Mouse (Mus musculus) kidney, postnatal 36 days (tissue): Measurements from ENCODE around the gene Gm21969.

Source experiments
- DNase-seq, 2 experiments: peaks; one replicate each; pipeline ENCODE4 v3.0.0; 2021 to 2022; ENCODE audit warnings: mixed read lengths in 2 of 2

Gm21969 gene

DNA sequence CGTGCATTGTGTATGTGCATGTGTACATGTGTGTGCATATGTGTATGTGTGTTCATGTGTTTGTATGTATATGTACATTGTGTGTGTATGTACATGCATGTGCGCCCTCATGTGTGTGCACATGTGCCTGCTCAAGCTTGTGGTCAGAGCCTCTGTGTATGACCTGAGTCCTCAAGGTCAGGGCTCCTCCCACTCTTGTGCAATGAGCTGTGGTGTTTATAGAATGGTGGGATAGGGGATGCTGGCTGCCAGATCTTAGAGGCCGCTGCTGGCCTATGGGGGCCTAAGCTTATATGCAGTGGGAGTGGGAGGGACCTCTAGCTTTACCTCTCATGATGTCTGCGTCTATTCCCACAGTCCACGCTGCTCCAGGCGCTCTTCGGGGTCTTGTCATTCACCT, 17.3 kb upstream of the Gm21969 start:
- peak in 1 of 2 experiments; percentile 36 for DNase-seq

GRCm38 (mm10) chr4:139587370-139587769, 15.6 kb upstream of the Gm21969 start:
- DNase-seq = peak; percentile 64

DNA sequence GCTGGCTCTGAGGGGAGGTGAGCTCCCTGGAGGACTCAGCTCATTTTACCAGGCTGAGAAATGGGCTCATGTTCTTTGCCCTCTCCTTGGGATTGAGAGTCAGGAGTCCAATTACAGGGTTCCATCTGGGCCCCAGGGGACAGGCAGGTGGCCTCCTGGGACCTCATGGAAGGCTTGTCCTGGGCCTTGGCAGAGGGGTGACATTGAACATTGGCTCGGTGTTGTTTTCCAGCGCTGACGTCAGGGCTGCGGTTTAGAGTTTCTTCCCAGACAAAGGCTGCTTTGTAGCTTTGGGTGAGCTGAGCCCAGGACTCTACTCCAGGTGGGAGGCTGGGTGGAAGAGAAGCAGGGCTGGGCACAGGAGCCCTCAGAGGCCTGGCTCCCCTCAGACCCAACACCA, 15.2 kb upstream of the Gm21969 start:
- DNase-seq = no peak

DNA sequence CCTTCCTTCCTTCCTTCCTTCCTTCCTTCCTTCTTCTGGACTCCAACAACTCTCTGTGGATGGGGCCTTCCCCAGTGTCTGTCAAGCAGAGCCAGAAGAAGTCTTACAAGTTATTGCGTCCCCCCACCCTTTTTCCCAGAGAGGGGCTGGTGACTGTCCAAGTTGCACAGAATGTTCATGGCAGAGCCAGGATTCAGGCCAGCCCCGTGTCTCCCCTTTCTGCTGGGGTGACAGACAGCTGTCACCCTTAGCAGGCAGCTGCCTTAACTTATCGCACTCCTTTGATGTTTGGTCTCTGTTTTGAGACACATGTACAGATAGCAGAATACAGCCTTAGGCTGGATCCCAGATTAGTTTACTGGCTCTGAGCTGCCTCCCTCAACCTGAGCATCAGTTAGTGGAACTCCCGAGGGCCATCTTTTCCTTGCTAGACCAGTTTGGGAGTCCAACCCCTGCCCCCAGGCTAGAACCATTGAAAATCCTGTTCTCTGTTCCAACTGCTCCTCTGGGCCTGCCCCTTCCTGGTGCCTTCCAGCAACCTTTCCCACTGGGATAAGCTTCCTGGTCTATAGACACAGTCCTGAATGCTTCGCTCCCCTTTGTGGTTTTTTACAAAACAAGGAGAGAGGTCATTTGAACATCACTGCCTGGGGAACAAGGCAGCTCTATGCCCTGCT, 13.5 kb upstream of the Gm21969 start:
- DNase-seq = no peak

GRCm38 (mm10) chr4:139590446-139590845, 12.5 kb upstream of the Gm21969 start:
- no peak for DNase-seq

GRCm38 (mm10) chr4:139592895-139593294, 10.1 kb upstream of the Gm21969 start:
- no peak for DNase-seq

DNA sequence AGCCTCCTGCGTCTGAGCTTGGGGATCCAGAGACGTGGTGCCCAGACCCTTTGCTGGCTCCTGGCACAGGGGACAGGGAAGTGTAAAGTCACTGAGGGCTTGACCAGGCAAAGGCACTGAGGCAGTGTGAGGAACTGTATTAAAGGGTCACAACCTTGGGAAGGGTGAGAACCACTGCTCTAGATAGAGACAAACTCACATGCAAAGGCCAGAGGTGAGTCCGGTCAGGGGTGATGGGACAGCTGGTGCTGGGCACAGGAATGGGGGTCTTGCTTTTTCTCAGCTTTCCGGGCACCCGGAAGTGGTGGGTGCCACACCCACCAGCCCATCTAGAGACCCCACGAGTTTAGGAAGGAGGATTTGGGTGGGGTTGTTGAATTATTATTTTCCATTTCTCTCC, 9.6 kb upstream of the Gm21969 start:
- DNase-seq = no peak

DNA sequence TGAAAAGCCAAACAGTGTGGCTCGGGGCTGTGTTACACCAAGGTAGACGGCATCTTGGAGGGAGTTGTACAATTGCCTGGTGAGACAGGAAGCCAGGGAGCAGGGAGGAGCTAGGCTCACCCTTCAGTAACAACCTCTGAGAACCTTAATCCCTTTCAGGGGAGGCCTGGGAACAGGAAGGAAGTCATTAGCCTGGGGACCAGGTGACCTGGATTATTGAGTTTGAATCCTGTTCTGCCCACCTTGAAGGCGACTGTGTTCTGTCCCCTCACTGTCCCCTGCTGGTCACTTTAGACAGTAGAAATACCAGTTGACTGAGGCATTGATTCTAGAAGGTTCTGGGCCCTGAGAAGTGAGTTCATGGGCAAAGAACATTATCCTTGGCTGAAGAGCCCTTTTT, 8.9 kb upstream of the Gm21969 start:
- peak; percentile 30 to 41 for DNase-seq

DNA sequence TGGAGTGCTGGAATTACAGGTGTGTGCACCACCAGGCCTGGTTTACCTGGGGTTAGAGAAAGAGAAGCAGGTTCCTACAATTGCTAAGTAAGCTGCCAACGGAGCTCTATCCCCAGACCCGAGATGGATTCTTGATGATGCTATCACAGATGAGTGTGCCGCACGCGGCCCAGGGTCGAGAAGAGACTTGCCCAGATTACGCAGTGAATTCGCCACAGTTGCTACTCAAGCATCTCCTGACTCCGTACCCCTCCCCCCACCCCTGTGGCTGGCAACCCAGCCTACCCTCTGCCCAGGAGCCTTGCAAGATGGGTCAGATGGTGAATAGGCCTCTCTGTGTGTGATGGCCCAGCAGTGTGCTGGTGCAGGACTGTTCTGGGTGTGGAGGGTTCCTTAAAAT, 6.3 kb upstream of the Gm21969 start:
- DNase-seq = no peak

DNA sequence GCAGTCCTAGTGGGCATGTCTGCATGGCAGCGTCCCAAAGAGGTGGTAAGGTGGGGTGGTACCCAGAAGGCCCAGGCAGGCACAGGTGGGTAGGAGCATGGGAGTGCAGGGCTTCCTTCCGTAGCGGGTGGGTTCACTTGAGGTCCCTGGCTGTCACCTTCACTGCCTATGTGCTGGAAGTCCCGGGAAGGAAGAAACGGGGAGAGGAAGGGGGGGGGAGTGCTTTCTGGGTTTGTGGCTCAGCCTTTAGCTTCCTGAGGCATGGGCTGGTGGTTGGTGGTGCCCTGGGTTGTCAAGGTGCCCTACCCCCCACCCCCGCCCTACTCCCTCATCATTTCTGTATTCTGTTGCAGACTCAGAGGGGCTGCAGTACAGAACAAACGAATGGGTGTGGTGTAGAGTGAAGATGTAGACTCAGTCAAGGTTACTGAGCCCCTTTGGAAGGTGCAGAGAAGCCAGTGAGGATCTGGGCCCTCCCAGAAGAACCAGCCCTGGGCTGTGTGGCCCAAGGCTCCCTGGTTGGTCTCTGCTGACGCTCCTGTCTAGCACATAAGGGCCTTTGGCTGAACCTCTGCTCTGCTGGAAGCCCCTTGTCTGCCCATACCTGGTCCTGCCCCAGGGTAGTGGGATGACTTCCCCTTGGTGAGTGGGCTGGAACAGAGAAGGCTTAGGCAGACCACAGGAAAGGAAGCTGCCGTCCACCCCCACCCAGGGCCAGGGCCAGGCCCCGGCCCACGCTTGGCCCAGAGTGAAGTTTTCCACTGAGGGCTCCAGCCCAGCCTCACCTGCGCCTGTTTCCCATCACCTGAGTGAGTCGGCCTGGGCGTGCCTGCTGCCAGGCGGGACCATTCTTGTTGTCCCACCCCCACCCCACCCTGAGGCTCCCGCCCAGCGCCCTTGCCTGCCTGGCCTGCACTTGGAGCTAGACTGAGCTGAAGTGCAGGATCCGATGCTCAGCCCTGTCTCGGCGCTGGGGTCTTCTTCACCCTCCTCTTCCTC, 5.4 kb upstream of the Gm21969 start:
- DNase-seq = no peak

- no peak for DNase-seq
Measured at GRCm38 (mm10) chr4:139598356-139598755, 4.6 kb upstream of the Gm21969 start.

- DNase-seq = peak; percentile 94 to 95
Measured at GRCm38 (mm10) chr4:139598950-139599518, 4.0 kb upstream of the Gm21969 start.

DNA sequence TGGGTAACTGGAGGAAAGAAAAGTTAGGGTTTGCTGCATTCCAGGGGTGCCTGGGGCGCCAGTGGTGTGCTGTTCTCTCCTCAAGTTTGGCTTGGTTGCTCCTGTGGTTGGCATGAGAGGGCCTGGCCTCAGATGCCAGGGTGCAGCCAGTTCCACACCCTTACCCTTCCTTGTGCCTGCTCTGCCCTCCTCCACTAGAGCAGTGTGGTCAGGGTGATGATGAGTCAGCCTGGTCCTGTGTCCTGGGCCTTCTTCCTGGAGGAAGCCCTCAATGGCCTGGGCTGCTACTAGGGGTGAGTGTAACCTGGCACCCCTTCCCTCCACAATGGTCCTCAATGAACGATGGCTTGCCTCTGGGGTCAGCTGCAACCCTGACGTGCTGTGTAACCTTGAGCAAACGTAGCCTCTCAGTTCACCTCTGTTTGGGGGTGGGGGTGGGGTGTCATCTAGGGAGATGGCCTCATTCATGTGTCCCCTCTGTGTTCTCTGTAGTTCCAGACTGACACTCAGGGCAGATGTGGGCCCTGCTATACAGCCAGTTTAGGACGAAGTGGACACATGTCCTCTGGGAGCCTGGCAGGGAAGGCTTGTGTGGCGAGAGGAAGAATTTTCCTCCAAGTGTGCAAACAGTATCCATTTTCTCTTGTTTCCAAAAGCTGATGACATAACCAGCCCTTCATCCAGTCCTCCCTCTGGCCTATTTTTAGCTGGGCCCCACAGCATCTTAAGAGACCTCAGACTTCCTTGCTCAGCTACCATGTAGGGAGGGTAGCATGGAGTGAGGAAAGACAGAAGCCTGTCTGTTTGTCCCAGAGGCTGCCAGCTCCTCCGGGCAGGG, 1.2 kb upstream of the Gm21969 start:
- no peak for DNase-seq

DNA sequence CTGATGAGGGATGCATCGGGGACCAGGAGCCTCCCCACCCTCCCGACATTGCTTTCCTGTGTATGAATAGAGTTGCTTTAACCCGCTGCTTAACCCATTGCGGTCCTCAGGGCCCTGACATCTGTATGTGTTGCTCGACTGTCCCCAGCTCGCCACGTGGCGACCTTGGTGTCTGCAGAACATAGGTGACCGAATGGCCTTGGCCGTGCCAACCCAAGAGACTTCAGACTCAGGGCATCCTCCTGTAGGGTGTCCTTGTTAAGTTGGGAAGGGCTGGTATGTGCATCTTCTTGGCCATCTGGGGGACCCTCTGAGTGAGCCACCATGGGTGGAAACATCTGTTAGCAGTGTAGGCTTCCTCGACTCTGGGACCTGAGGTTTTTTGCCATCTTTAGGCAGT, 2.2 kb downstream of the Gm21969 start:
- DNase-seq = no peak

DNA sequence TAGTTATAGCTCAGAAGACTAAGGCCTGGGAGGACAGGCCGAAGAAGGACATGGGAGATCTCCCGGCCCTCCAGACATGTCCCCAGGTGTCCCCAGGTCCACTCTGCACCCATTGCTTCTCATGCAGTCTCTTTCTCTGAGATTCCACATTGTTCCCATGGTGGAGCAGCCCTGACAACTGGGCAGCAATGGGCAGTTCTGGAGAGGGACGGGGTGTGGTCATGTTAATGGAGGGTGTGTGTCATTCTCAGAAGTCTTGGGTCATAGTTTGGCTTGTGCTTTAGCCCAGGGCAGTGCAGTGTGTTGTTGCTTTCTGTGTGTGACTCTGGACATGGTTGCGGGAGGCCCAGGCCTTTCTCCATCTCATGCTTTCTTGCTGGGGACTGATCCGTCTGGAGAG, 3.7 kb downstream of the Gm21969 start:
- no peak for DNase-seq

- no peak for DNase-seq
Measured at GRCm38 (mm10) chr4:139608975-139609374, 6.0 kb downstream of the Gm21969 start.

GRCm38 (mm10) chr4:139610954-139611353, 8.0 kb downstream of the Gm21969 start:
- no peak for DNase-seq

GRCm38 (mm10) chr4:139611542-139611953, 8.6 kb downstream of the Gm21969 start:
- peak; percentile 66 to 91 for DNase-seq

DNA sequence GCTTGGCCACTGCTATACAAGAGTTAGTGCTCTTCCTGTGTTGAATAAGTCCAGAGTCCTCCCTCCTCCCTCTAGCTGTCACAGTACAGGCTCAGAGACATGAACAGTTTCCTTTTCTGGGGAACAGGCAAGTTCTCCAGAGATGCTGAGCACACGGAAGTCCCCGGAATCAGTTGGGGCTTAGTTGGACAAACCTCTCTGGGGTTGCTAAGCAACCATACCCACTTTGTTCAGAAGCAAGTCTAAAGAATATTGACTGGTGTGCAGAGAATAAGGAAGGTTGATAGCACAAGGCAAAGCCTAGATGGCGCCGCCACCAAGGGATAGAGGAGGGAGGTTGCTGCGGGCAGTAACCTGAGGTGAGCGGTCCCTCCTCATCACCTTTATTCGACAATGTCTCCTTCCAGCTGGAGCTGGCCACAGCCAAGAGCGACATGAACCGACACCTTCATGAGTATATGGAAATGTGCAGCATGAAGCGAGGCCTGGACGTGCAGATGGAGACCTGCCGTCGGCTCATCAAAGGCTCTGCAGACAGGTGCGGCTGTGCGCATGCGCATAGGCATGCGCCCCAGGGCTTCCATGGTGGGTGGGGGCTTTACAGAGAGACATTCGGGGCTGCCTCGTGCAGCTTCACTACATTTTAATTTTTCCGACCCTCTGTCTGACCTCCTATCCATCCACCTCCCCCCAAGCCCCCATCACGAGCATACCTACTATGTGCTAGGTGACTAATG, 11.7 kb downstream of the Gm21969 start:
- no peak for DNase-seq

DNA sequence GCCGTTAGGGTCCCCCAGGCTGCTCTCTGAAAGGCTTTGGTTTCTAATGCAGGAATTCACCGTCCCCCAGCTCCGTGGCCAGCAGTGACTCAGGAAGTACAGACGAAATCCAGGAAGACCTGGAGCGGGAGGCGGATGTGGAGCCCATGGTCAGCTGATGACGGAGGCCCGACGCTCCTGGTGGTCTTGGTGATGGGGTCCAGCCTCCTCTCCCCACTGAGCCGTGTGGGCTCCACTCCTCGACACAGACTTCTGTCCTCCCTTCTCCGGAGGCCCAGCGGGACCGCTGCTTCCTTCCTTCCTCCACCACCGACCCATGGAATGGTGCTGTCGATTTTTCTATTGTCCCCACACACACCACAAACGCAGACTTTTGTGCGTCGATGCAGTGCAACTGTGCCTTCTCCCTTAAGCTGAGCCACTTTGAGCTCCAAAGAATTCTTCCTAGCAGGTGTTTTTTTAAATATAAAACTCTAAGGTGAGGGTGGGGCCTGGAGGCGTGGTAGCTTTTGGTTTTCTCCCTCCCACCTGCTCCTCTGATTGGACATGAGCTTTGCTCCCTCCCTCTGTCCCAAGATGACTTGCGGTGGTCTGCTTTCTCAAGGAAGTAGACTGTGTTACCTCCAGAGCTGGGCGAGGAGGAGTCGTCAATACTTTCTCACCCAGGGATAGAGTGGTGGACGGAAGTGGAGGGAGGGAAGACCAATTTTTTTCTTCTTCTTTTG, 13.5 kb downstream of the Gm21969 start:
- DNase-seq = peak; percentile 72 to 77

GRCm38 (mm10) chr4:139617001-139617364, 14.0 kb downstream of the Gm21969 start:
- peak in 1 of 2 experiments; percentile 49 for DNase-seq
